Mouse (Mus musculus): ENCODE measurements around the gene Ascc1.

- TF ChIP-seq CTCF (IDR thresholded peaks at IDR 0.05; ENCODE audit: low read depth) (no peak), EP300 (IDR thresholded peaks at IDR 0.05; ENCODE audit: low read depth) (no peak)
Measured at GRCm38 (mm10) chr10:59977715-59978343, 24.8 kb upstream of the Ascc1 start.
